Mouse (Mus musculus) limb, embryonic 12.5 days (tissue): ENCODE measurements around the gene Polr2f. TPM values are rescaled to one million over a fixed set of nuclear protein-coding genes. Genes with fewer than 3 reads are reported as not detected.

Experiments
- ATAC-seq: fragments of 200-750 bp; cut with Nextera tagmentation; 2 replicates; pipeline ENCODE4 v1.8.0; 2017; ENCODE audit warnings: low read depth, moderate TSS enrichment; ENCODE audit not compliant: insufficient number of reproducible peaks, insufficient read depth, low FRiP score, low TSS enrichment
- H3K27ac ChIP-seq: fragments of 300-500 bp; sonication (generic); 2 replicates; pipeline ENCODE4 v1.5.1; 2016; ENCODE audit warnings: mild to moderate bottlenecking, moderate library complexity
- H3K27me3 ChIP-seq: fragments of 300-500 bp; sonication (generic); 2 replicates; pipeline ENCODE4 v1.6.1; 2016; ENCODE audit warnings: mild to moderate bottlenecking, moderate library complexity
- H3K36me3 ChIP-seq: fragments of 300-500 bp; sonication (generic); 2 replicates; pipeline ENCODE4 v1.6.1; 2016; ENCODE audit warnings: mild to moderate bottlenecking, moderate library complexity
- H3K4me1 ChIP-seq: fragments of 300-500 bp; sonication (generic); replicated peaks from 2 replicates; pipeline ENCODE4 v1.6.1; 2016
- H3K4me2 ChIP-seq: fragments of 300-500 bp; sonication (generic); 2 replicates; pipeline ENCODE4 v1.6.1; 2016; ENCODE audit warnings: mild to moderate bottlenecking, moderate library complexity
- H3K4me3 ChIP-seq: fragments of 300-500 bp; sonication (generic); replicated peaks from 2 replicates; pipeline ENCODE4 v1.5.1; 2016; ENCODE audit warnings: mild to moderate bottlenecking
- H3K9ac ChIP-seq: fragments of 300-500 bp; sonication (generic); replicated peaks from 2 replicates; pipeline ENCODE4 v1.6.1; 2016; ENCODE audit warnings: mild to moderate bottlenecking, moderate library complexity
- H3K9me3 ChIP-seq: fragments of 300-500 bp; sonication (generic); 2 replicates; pipeline ENCODE4 v1.6.1; 2016; ENCODE audit warnings: mild to moderate bottlenecking, moderate library complexity
- WGBS: fragments of 180-500 bp; shearing (Covaris S2); methylation state at CpG from one replicate; pipeline ENCODE4 v1.1.7; 2016; 5-methylcytosine and 5-hydroxymethylcytosine counted together
- polyA plus RNA-seq: library from polyadenylated mRNA; unstranded; fragments of >200 nt; fragmentation: Nextera tagmentation; extraction: Ambion mirVana; gene quantifications from 2 replicates; pipeline ENCODE4 v1.2.1, GENCODE M21; 2016

The Polr2f gene
- polyA plus RNA-seq, 1 experiment from 2014 or later: 382 TPM

DNA sequence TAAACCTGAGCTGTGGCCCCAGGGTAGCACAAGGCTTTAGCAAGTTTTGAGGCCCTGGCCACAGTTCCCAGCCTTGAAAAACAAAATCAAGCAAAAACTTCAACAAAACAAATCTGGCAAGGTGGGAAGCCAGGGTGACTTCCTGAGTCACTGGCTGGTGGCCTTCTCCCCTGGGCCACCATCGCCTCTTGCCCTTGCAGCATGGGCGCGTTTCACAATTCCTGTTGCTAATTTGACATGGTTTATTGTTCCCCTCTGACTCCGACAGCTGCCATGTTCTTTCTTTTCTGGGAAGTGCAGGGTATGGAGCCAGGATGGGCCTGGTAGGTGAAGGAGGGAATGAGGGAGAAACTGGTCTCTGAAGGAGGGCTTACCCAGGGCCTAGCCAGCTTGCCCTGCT, 18.7 kb upstream of the Polr2f start:
- 0 out of 2 replicates have a peak, but pooled peaks cover 3% of the 10 kb centered on the region for H3K4me1 ChIP-seq
- peaks cover 98% of the 10 kb centered on the region for H3K36me3 ChIP-seq
- no peak for ATAC-seq
- WGBS: 68% methylated on average over 4 of the region's 4 CpGs
- H3K4me3 ChIP-seq: no peak overlapping the region
- H3K9me3 ChIP-seq: no peaks in the 10 kb centered on the region
- H3K27ac ChIP-seq: no peak overlapping the region
- H3K4me2 ChIP-seq: no peak overlapping the region
- no peak overlapping the region for H3K9ac ChIP-seq
- no peaks in the 10 kb centered on the region for H3K27me3 ChIP-seq

GRCm38 (mm10) chr15:79122546-79122945, 18.3 kb upstream of the Polr2f start:
- H3K9ac ChIP-seq: no peak overlapping the region
- ATAC-seq: no peak
- H3K36me3 ChIP-seq: peaks cover 98% of the 10 kb centered on the region
- H3K4me1 ChIP-seq: 0 out of 2 replicates have a peak, but pooled peaks cover 3% of the 10 kb centered on the region
- H3K27me3 ChIP-seq: no peaks in the 10 kb centered on the region
- H3K9me3 ChIP-seq: no peaks in the 10 kb centered on the region
- no peak overlapping the region for H3K4me2 ChIP-seq
- 79% methylated on average over 13 of the region's 13 CpGs for WGBS
- H3K4me3 ChIP-seq: no peak overlapping the region
- no peak overlapping the region for H3K27ac ChIP-seq

DNA sequence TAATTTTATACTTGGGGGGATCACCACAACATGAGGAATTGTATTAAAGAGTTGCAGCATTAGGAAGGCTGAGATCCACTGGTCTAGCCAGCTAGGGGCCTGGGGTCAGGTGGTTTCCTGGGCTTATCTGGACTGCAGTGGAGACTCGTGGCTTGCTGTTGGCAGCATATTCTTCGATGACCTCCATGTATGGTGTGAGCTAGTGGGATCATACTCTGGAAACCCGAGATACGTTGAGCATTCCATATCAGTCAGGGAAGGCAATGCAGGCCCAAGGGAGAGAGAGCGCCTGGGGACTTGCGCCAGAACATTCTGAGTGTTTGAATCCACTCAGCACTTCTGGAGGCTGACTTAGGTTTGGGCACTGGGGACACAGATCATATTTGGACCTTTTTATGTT, 17.1 kb upstream of the Polr2f start:
- Histone ChIP-seq H3K4me1 (0 out of 2 replicates have a peak, but pooled peaks cover 3% of the 10 kb centered on the region), H3K4me3 (no peak overlapping the region), H3K27ac (no peak overlapping the region), H3K27me3 (no peaks in the 10 kb centered on the region), H3K9ac (no peak overlapping the region), H3K36me3 (peaks cover 98% of the 10 kb centered on the region), H3K9me3 (peaks cover 6% of the 10 kb centered on the region; the same call in 1 of the 2 replicates), H3K4me2 (no peak overlapping the region)
- whole genome bisulfite sequencing: 86% methylated on average over 6 of the region's 6 CpGs
- no peak for ATAC-seq

DNA sequence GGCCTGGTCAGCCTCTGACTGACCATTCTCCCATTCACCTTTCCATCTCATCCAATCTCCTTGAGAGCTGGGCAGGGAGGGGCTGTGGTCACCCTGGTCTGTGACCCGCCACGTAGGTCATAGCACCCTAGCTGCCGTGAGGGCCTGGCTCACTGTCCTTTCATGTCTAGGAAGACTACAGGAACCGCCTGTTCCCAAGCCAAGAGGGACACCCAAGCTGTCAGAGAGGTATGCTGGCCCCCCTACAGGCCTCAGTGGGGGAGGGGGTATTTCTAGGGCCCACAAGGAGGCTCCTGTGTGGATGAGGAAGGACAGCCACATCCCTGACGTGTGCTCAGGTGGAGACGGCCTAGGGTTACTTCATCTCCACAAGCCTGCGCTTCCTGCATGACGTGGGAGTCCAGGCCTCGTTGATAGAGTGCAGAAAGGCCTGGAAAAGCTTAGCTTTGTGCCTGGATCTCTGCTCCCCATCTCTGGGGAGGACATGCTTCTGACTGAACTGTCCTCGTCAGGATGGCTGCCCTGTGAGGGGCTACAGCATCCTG, 16.4 kb upstream of the Polr2f start:
- Histone ChIP-seq H3K36me3 (peaks cover 96% of the 10 kb centered on the region), H3K4me1 (0 out of 2 replicates have a peak, but pooled peaks cover 3% of the 10 kb centered on the region), H3K9me3 (peaks cover 6% of the 10 kb centered on the region; the same call in 1 of the 2 replicates), H3K4me2 (no peak overlapping the region), H3K27me3 (no peaks in the 10 kb centered on the region), H3K27ac (no peak overlapping the region), H3K9ac (no peak overlapping the region), H3K4me3 (no peak overlapping the region)
- no peak for ATAC-seq
- 80% methylated on average over 10 of the region's 10 CpGs for WGBS

GRCm38 (mm10) chr15:79126217-79126932, 14.4 kb upstream of the Polr2f start:
- 83% methylated on average over 13 of the region's 13 CpGs for WGBS
- Histone ChIP-seq H3K4me3 (no peak overlapping the region), H3K4me1 (0 out of 2 replicates have a peak, but pooled peaks cover 3% of the 10 kb centered on the region), H3K27ac (no peak overlapping the region), H3K9ac (no peak overlapping the region), H3K4me2 (no peak overlapping the region), H3K27me3 (no peaks in the 10 kb centered on the region), H3K9me3 (peaks cover 6% of the 10 kb centered on the region; the same call in 1 of the 2 replicates), H3K36me3 (peaks cover 96% of the 10 kb centered on the region)
- ATAC-seq: no peak

DNA sequence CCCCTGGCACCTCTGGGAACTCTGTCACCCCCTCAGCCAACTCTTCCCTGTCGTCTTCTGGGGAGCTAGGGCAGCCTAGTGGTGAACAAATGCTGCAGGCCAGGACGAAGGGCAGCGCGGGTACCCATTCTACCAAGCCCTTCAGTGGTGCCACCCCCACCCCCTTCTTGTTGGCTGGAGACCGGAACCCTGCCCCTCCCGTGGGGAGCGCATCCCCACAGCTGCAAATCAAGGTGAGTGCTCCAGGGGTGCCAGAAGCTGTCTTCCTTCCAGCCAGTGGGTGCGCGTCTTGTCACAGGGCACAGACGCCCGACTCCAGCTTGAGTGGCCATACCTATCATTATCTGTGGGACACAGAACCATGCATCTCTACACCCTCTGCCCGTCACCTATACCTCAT, 13.7 kb upstream of the Polr2f start:
- no peak for ATAC-seq
- peaks cover 96% of the 10 kb centered on the region for H3K36me3 ChIP-seq
- H3K27me3 ChIP-seq: no peaks in the 10 kb centered on the region
- H3K27ac ChIP-seq: no peak overlapping the region
- peaks cover 6% of the 10 kb centered on the region; the same call in 1 of the 2 replicates for H3K9me3 ChIP-seq
- H3K9ac ChIP-seq: no peak overlapping the region
- 93% methylated on average over 12 of the region's 12 CpGs for WGBS
- H3K4me1 ChIP-seq: 0 out of 2 replicates have a peak, but pooled peaks cover 3% of the 10 kb centered on the region
- H3K4me3 ChIP-seq: no peak overlapping the region
- H3K4me2 ChIP-seq: no peak overlapping the region

DNA sequence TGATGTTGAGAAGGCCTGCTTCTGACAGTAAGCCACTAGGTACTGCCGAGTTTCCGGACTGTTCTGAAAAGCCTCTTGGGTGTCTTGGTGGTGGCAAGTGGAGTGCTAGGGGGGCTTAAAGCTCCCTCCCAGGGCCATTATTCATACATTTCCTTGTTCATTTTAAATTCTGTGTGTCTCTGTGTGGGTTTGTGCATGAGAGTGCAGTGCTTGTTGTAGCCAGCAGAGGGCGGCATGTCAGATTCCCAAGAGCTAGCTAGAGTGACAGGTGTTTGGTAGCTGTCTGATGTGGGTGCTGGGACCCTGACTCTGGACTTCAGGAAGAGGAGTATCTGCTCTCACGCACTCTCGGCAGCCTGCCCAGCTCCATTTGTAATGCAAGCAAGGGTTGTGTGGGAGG, 12.6 kb upstream of the Polr2f start:
- H3K27ac ChIP-seq: no peak overlapping the region
- H3K4me3 ChIP-seq: no peak overlapping the region
- no peak overlapping the region for H3K4me2 ChIP-seq
- no peak overlapping the region for H3K9ac ChIP-seq
- H3K36me3 ChIP-seq: peaks cover 96% of the 10 kb centered on the region
- H3K4me1 ChIP-seq: no peaks in the 10 kb centered on the region
- H3K9me3 ChIP-seq: peaks cover 6% of the 10 kb centered on the region; the same call in 1 of the 2 replicates
- H3K27me3 ChIP-seq: no peaks in the 10 kb centered on the region
- 90% methylated on average over 5 of the region's 5 CpGs for WGBS
- no peak for ATAC-seq

DNA sequence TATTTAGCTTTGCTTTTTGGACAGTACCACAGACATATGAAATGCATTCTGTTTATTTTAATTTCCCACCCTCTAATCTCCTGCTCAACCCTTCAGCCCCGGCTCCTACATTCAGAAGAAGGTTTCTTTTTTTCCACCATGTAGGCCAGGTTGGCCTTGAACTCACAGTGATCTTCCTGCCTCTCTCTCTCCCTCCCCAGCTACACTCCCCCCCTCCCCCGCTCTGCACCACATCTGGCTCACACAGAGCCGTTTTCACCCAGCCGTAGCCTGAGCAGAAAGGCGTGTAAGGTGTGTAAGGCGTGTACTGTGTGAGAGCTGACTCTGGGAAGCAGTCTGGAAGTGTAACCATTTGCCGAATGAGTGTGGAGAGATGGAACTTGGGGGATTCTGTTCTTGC, 11.5 kb upstream of the Polr2f start:
- Histone ChIP-seq H3K4me2 (no peak overlapping the region), H3K9me3 (peaks cover 6% of the 10 kb centered on the region; the same call in 1 of the 2 replicates), H3K27me3 (no peaks in the 10 kb centered on the region), H3K4me1 (no peaks in the 10 kb centered on the region), H3K36me3 (peaks cover 98% of the 10 kb centered on the region), H3K4me3 (no peak overlapping the region), H3K9ac (no peak overlapping the region), H3K27ac (no peak overlapping the region)
- WGBS: 81% methylated on average over 7 of the region's 7 CpGs
- ATAC-seq: no peak

DNA sequence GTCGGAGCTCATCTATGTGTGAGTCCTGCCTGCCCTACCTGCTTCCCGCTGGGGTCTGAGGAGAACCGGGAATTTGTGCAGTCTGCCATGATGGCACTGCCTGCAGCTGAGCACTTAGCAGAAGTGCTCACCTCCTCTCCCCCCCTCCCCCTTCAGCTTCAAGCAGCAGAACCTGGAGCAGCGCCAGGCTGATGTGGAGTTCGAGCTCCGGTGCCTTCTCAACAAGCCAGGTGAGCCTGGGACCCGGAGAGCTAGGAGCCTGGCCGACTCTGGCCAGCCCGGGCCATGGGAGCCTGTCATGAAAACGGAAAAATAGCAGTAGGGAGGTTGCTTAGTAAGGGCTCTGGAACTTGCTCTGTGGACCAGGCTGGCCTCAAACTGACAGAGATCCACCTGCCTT, 10.0 kb upstream of the Polr2f start:
- peaks cover 14% of the 10 kb centered on the region for H3K4me1 ChIP-seq
- 90% methylated on average over 10 of the region's 10 CpGs for WGBS
- no peak overlapping the region for H3K4me2 ChIP-seq
- no peak overlapping the region for H3K9ac ChIP-seq
- no peak for ATAC-seq
- no peak overlapping the region for H3K4me3 ChIP-seq
- H3K36me3 ChIP-seq: peaks cover 88% of the 10 kb centered on the region
- H3K27me3 ChIP-seq: no peaks in the 10 kb centered on the region
- no peak overlapping the region for H3K27ac ChIP-seq
- peaks cover 6% of the 10 kb centered on the region; the same call in 1 of the 2 replicates for H3K9me3 ChIP-seq

GRCm38 (mm10) chr15:79131442-79131841, 9.4 kb upstream of the Polr2f start:
- Histone ChIP-seq H3K27me3 (no peaks in the 10 kb centered on the region), H3K4me3 (no peak overlapping the region), H3K36me3 (peaks cover 82% of the 10 kb centered on the region), H3K9me3 (peaks cover 6% of the 10 kb centered on the region; the same call in 1 of the 2 replicates), H3K9ac (no peak overlapping the region), H3K4me2 (no peak overlapping the region), H3K4me1 (peaks cover 20% of the 10 kb centered on the region), H3K27ac (no peak overlapping the region)
- WGBS: 64% methylated on average over 7 of the region's 7 CpGs
- ATAC-seq: no peak

DNA sequence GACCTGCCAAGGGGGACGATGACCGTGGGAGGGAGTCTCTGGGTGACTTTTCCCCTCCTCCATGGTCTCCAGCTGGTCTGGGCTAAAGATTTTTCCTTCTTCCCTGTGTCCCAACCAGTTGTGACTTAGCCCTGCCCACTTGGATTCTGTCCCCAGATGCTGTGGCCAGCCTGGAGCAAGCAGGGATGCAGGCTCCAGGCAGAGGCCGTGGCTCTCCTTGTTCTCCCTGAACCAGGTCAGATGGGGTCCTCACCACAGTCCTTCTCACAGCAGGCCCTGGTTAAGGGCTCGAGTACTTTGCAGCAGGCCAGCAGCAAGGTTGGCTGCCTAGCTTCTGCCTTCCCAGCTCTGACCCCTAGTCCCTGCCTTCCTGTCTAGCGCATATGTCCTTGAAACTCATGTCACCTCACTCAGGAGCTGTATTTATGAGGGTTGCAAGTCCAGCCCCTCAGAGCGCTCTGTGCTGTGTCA, 7.6 kb upstream of the Polr2f start:
- 80% methylated on average over 6 of the region's 6 CpGs for WGBS
- ATAC-seq: no peak
- Histone ChIP-seq H3K9me3 (0 out of 2 replicates have a peak, but pooled peaks cover under 1% of the 10 kb centered on the region), H3K27ac (no peak overlapping the region), H3K36me3 (peaks cover 64% of the 10 kb centered on the region), H3K4me3 (no peak overlapping the region), H3K4me2 (no peak overlapping the region), H3K27me3 (no peaks in the 10 kb centered on the region), H3K9ac (no peak overlapping the region), H3K4me1 (peaks cover 21% of the 10 kb centered on the region)
